Mouse (Mus musculus) embryonic facial prominence, embryonic 14.5 days (tissue): ENCODE results near the gene Tnrc6a. TPM values are rescaled to one million over a fixed set of nuclear protein-coding genes. Genes with fewer than 3 reads are reported as not detected.

Source experiments
- ATAC-seq: fragments of 200-750 bp; cut with Nextera tagmentation; 2 replicates; pipeline ENCODE4 v1.8.0; 2017; ENCODE audit warnings: low read depth, moderate number of reproducible peaks, moderate TSS enrichment
- DNase-seq: peaks from one replicate; pipeline ENCODE4 v3.0.0-alpha.2; 2015; ENCODE audit warnings: low spot score
- H3K27ac ChIP-seq: fragments of 300-500 bp; sonication (generic); replicated peaks from 2 replicates; pipeline ENCODE4 v1.5.1; 2014; ENCODE audit warnings: low read depth, mild to moderate bottlenecking, low read length, moderate library complexity
- H3K27me3 ChIP-seq: fragments of 300-500 bp; sonication (generic); replicated peaks from 2 replicates; pipeline ENCODE4 v1.6.1; 2014; ENCODE audit warnings: low read length; ENCODE audit not compliant: control insufficient read depth, insufficient read depth
- H3K36me3 ChIP-seq: fragments of 300-500 bp; sonication (generic); 2 replicates; pipeline ENCODE4 v1.6.1; 2014; ENCODE audit warnings: low read length, mixed read lengths; ENCODE audit not compliant: control insufficient read depth, insufficient read depth
- H3K4me1 ChIP-seq: fragments of 300-500 bp; sonication (generic); 2 replicates; pipeline ENCODE4 v1.6.1; 2014; ENCODE audit warnings: antibody characterized with exemption, low read length; ENCODE audit not compliant: control insufficient read depth, insufficient read depth
- H3K4me2 ChIP-seq: fragments of 300-500 bp; sonication (generic); 2 replicates; pipeline ENCODE4 v1.6.1; 2014; ENCODE audit warnings: low read depth, mild to moderate bottlenecking, low read length, moderate library complexity, mixed read lengths
- H3K4me3 ChIP-seq: fragments of 300-500 bp; sonication (generic); 2 replicates; pipeline ENCODE4 v1.5.1; 2014; ENCODE audit warnings: low read depth, mild to moderate bottlenecking, low read length
- H3K9ac ChIP-seq: fragments of 300-500 bp; sonication (generic); 2 replicates; pipeline ENCODE4 v1.6.1; 2014; ENCODE audit warnings: low read depth, mild to moderate bottlenecking, low read length, moderate library complexity, mixed read lengths
- H3K9me3 ChIP-seq: fragments of 300-500 bp; sonication (generic); 2 replicates; pipeline ENCODE4 v1.6.1; 2016; ENCODE audit warnings: low read length; ENCODE audit not compliant: control insufficient read depth
- WGBS: fragments of 180-500 bp; shearing (Covaris S2); extraction: QIAGEN DNeasy Blood & Tissue Kit; methylation state at CpG from one replicate; pipeline ENCODE4 v1.1.7; 2014; 5-methylcytosine and 5-hydroxymethylcytosine counted together
- polyA plus RNA-seq: library from polyadenylated mRNA; unstranded; fragments of >200 nt; fragmentation: Nextera tagmentation; extraction: Ambion mirVana; gene quantifications from 2 replicates; pipeline ENCODE4 v1.2.1, GENCODE M21; 2014

The Tnrc6a gene
- polyA plus RNA-seq, 1 experiment from 2014 or later, result 35.6 TPM

GRCm38 (mm10) chr7:123162346-123162745 lies 38.7 kb downstream of the Tnrc6a start:
- DNase-seq, result no peak
- ATAC-seq, result no peak
- H3K9me3 ChIP-seq, result no peaks in the 10 kb centered on the region
- no peak overlapping the region for H3K9ac ChIP-seq
- H3K4me3 ChIP-seq, result no peak overlapping the region
- no peak overlapping the region for H3K27ac ChIP-seq
- H3K4me2 ChIP-seq, result no peak overlapping the region
- 93% methylated on average over 10 of the region's 10 CpGs for WGBS
- H3K4me1 ChIP-seq, result no peaks in the 10 kb centered on the region
- H3K27me3 ChIP-seq, result no peaks in the 10 kb centered on the region
- H3K36me3 ChIP-seq, result peaks cover 72% of the 10 kb centered on the region

DNA sequence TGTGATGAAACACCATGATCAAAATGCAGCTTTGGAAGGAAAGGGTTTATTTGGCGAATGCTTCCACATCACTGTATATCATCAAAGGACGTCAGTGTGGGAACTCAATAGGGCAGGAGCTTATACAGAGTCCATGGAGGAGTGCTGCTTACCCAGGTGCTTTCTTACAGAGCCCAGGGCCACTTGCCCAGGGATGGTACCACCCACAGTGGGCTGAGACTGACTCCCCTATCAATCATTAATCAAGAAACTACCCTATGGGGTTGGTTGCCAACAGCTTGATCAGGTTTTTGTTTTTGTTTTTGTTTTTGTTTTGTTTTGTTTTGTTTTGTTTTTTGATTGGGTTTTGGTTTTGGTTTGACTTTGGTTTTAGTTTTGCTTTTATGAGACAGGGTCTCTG lies 43.8 kb downstream of the Tnrc6a start:
- ATAC-seq (no peak), DNase-seq (no peak)
- H3K4me2 ChIP-seq, result no peak overlapping the region
- peaks cover 100% of the 10 kb centered on the region for H3K36me3 ChIP-seq
- no peaks in the 10 kb centered on the region for H3K4me1 ChIP-seq
- no peaks in the 10 kb centered on the region for H3K9me3 ChIP-seq
- H3K9ac ChIP-seq, result no peak overlapping the region
- H3K4me3 ChIP-seq, result no peak overlapping the region
- no peak overlapping the region for H3K27ac ChIP-seq
- no peaks in the 10 kb centered on the region for H3K27me3 ChIP-seq
- WGBS, result 90% methylated on average over 2 of the region's 2 CpGs

DNA sequence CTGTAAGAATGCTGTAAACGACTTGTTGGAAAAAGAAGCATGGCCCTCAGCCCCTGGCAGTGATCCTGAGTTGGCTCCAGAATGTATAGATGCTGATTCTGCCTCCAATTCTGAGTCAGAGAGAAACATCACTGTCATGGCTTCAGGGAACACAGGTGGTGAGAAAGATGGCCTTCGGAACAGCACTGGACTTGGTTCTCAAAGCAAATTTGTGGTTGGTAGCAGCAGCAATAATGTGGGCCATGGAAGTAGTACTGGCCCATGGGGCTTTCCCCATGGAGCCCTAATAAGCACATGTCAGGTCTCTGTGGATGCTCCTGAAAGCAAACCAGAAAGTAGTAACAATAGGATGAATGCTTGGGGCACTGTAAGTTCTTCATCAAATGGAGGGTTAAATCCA lies 45.9 kb downstream of the Tnrc6a start:
- ATAC-seq, result no peak
- peaks cover 99% of the 10 kb centered on the region for H3K36me3 ChIP-seq
- H3K4me2 ChIP-seq, result no peak overlapping the region
- 96% methylated on average over 2 of the region's 2 CpGs for WGBS
- H3K4me1 ChIP-seq, result no peaks in the 10 kb centered on the region
- no peaks in the 10 kb centered on the region for H3K9me3 ChIP-seq
- no peak for DNase-seq
- H3K27me3 ChIP-seq, result no peaks in the 10 kb centered on the region
- no peak overlapping the region for H3K27ac ChIP-seq
- no peak overlapping the region for H3K4me3 ChIP-seq
- no peak overlapping the region for H3K9ac ChIP-seq

GRCm38 (mm10) chr7:123172101-123172500 lies 48.4 kb downstream of the Tnrc6a start:
- no peaks in the 10 kb centered on the region for H3K27me3 ChIP-seq
- H3K36me3 ChIP-seq, result peaks cover 97% of the 10 kb centered on the region
- DNase-seq (no peak), ATAC-seq (no peak)
- H3K4me3 ChIP-seq, result no peak overlapping the region
- 83% methylated on average over 5 of the region's 5 CpGs for WGBS
- H3K9ac ChIP-seq, result no peak overlapping the region
- no peak overlapping the region for H3K4me2 ChIP-seq
- H3K9me3 ChIP-seq, result no peaks in the 10 kb centered on the region
- H3K27ac ChIP-seq, result no peak overlapping the region
- no peaks in the 10 kb centered on the region for H3K4me1 ChIP-seq

DNA sequence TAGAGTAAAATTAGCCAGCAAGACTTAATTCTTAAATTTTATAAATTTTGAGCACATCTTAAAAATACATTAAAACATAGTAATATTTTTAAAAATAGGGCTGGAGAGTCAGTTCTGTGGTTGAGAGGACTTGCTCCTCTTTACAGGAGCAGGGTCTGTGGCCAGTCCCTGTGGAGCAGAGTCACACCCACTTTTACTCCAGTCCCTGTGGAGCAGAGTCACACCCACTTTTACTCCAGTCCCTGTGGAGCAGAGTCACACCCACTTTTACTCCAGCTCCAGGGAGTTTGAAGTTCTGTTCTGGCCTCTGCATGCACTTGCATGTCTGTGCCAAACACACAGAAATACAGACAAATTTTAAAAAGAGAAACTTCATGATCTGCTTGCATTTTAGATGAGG lies 53.5 kb downstream of the Tnrc6a start:
- Histone ChIP-seq H3K36me3 (peaks cover 96% of the 10 kb centered on the region), H3K9me3 (no peaks in the 10 kb centered on the region), H3K9ac (no peak overlapping the region), H3K4me2 (no peak overlapping the region), H3K27ac (no peak overlapping the region), H3K4me3 (no peak overlapping the region), H3K27me3 (no peaks in the 10 kb centered on the region), H3K4me1 (no peaks in the 10 kb centered on the region)
- DNase-seq, result no peak
- ATAC-seq, result no peak

DNA sequence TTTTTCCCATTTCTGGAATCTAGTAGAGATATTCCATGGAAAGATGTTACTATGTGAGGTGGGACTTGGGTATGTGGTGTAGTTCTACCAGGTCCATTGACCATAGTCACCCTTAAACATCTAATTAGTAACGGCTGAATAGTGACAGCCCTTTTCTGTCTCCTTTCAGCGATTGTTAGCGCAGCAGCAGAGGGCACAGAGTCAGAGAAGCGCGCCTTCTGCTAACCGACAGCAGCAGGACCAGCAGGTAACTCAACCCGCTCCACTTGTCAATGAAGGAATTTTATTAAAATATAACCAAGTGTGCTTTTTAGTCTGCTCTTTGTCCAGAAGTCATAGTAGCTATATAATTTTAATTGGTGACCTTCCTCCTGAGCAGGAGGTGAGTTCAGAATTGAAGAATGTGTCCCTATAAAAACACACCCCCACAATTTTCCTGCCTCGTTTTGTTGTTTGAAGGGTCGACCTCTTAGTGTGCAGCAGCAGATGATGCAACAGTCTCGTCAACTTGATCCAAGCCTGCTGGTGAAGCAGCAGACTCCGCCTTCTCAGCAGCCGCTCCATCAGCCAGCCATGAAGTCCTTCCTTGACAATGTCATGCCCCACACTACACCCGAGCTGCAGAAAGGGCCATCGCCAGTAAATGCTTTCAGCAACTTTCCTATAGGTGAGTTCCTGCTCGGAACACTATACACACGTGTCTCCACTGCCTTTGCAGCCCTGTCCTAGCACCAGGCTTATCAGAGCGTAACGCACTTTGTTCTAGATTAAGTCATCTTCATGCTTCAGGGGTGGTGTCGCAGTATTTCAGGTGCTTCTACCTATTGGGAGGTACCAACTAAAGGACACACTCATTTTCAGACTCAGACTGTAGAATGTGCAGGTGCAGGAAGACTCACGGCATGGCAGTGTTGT lies 58.4 kb downstream of the Tnrc6a start:
- 88% methylated on average over 20 of the region's 20 CpGs for WGBS
- ATAC-seq, result no peak
- peaks cover 98% of the 10 kb centered on the region for H3K36me3 ChIP-seq
- H3K4me3 ChIP-seq, result no peak overlapping the region
- H3K27me3 ChIP-seq, result no peaks in the 10 kb centered on the region
- H3K9ac ChIP-seq, result no peak overlapping the region
- no peak overlapping the region for H3K27ac ChIP-seq
- H3K9me3 ChIP-seq, result no peaks in the 10 kb centered on the region
- no peak for DNase-seq
- no peaks in the 10 kb centered on the region for H3K4me1 ChIP-seq
- H3K4me2 ChIP-seq, result no peak overlapping the region

DNA sequence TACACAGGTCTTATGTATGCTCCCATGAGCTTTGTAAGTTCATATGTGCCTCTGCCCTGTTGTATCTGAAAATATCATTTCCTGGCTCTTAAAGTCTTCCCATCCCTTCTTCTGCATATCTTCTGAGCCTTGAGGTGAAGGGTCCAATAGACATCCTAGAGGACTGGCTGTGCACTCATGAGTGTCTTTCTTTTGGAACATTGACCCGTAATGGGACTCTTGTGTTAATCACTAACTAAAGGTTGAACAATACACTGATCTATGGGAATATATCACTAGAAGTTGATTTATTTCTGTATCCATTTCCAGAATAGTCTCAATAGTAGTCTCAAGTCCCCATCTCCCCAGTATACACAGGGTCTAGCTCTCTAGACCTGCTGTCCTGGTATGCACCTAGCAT lies 61.2 kb downstream of the Tnrc6a start:
- no peak overlapping the region for H3K9ac ChIP-seq
- no peak for ATAC-seq
- 89% methylated on average over 1 of the region's 1 CpGs for WGBS
- no peak overlapping the region for H3K4me3 ChIP-seq
- peaks cover 99% of the 10 kb centered on the region for H3K36me3 ChIP-seq
- H3K27me3 ChIP-seq, result no peaks in the 10 kb centered on the region
- no peak overlapping the region for H3K4me2 ChIP-seq
- H3K9me3 ChIP-seq, result no peaks in the 10 kb centered on the region
- no peaks in the 10 kb centered on the region for H3K4me1 ChIP-seq
- H3K27ac ChIP-seq, result no peak overlapping the region
- no peak for DNase-seq

- 93% methylated on average over 6 of the region's 6 CpGs for WGBS
- H3K4me2 ChIP-seq, result no peak overlapping the region
- no peaks in the 10 kb centered on the region for H3K4me1 ChIP-seq
- DNase-seq (no peak), ATAC-seq (no peak)
- H3K9me3 ChIP-seq, result no peaks in the 10 kb centered on the region
- no peak overlapping the region for H3K9ac ChIP-seq
- H3K27me3 ChIP-seq, result no peaks in the 10 kb centered on the region
- no peak overlapping the region for H3K27ac ChIP-seq
- H3K36me3 ChIP-seq, result peaks cover 99% of the 10 kb centered on the region
- no peak overlapping the region for H3K4me3 ChIP-seq
These were observed 62.8 kb downstream of the Tnrc6a start for GRCm38 (mm10) chr7:123186463-123186862.

- H3K4me1 ChIP-seq, result no peaks in the 10 kb centered on the region
These were observed 63.6 kb downstream of the Tnrc6a start for GRCm38 (mm10) chr7:123187246-123187645.

More at GRCm38 (mm10) chr7:123187246-123187645, 63.6 kb downstream of the Tnrc6a start:
- DNase-seq, result no peak
- peaks cover 99% of the 10 kb centered on the region for H3K36me3 ChIP-seq
- H3K9me3 ChIP-seq, result no peaks in the 10 kb centered on the region
- H3K4me2 ChIP-seq, result no peak overlapping the region
- WGBS, result 70% methylated on average over 4 of the region's 4 CpGs
- no peak overlapping the region for H3K27ac ChIP-seq
- no peaks in the 10 kb centered on the region for H3K27me3 ChIP-seq
- H3K9ac ChIP-seq, result no peak overlapping the region
- H3K4me3 ChIP-seq, result no peak overlapping the region
- ATAC-seq, result no peak
